Mouse (Mus musculus): Measurements from ENCODE around the gene Prrt2. TPM values are rescaled to one million over a fixed set of nuclear protein-coding genes. Genes with fewer than 3 reads are reported as not detected.
A peak's percentile ranks its signal among the peaks of the same experiment; 100 is the strongest.

Gene Prrt2
- polyA plus RNA-seq, 1 experiment from 2014 or later: 28.9 TPM

- no peaks in the 10 kb centered on the region for H3K27me3 ChIP-seq (ENCODE audit: control insufficient read depth, insufficient read depth, low read length)
- 77% methylated on average over 7 of the region's 7 CpGs for WGBS
- H3K9me3 ChIP-seq (ENCODE audit: control insufficient read depth, low read length): no peaks in the 10 kb centered on the region
- DNase-seq (no peak), ATAC-seq (ENCODE audit: low FRiP score, low TSS enrichment) (no peak)
- H3K27ac ChIP-seq (replicated peaks; ENCODE audit: low read depth, low read length): peak overlapping the region; percentile 100; the same call in 1 of the 2 replicates
- peak overlapping the region; percentile 95 for H3K4me3 ChIP-seq (replicated peaks; ENCODE audit: low read depth, low read length)
- H3K9ac ChIP-seq (replicated peaks; ENCODE audit: low read length): peak overlapping the region; percentile 99; the same call in 1 of the 2 replicates
- H3K4me2 ChIP-seq (ENCODE audit: low read length): peak overlapping the region; percentile 91
- peaks cover 49% of the 10 kb centered on the region for H3K4me1 ChIP-seq (ENCODE audit: control insufficient read depth, insufficient read depth, low read length)
- peaks cover 31% of the 10 kb centered on the region for H3K36me3 ChIP-seq (ENCODE audit: control insufficient read depth, insufficient read depth, low read length)
Observed at GRCm38 (mm10) chr7:127022528-127023271, 1.7 kb upstream of the Prrt2 start.

GRCm38 (mm10) chr7:127021563-127022527, 834 bp upstream of the Prrt2 start:
- no peak for ATAC-seq (ENCODE audit: low FRiP score, low TSS enrichment)
- Histone ChIP-seq H3K4me1 (ENCODE audit: control insufficient read depth, insufficient read depth, low read length) (peaks cover 50% of the 10 kb centered on the region), H3K4me2 (ENCODE audit: low read length) (peak overlapping the region; percentile 84), H3K4me3 (replicated peaks; ENCODE audit: low read depth, low read length) (peak overlapping the region; percentile 45), H3K27me3 (ENCODE audit: control insufficient read depth, insufficient read depth, low read length) (no peaks in the 10 kb centered on the region), H3K27ac (replicated peaks; ENCODE audit: low read depth, low read length) (peak overlapping the region; percentile 80), H3K9ac (replicated peaks; ENCODE audit: low read length) (peak overlapping the region; percentile 99), H3K9me3 (ENCODE audit: control insufficient read depth, low read length) (no peaks in the 10 kb centered on the region), H3K36me3 (ENCODE audit: control insufficient read depth, insufficient read depth, low read length) (peaks cover 31% of the 10 kb centered on the region)
- WGBS: 40% methylated on average over 5 of the region's 5 CpGs
- DNase-seq: no peak

GRCm38 (mm10) chr7:127020491-127020890, 520 bp downstream of the Prrt2 start:
- Histone ChIP-seq H3K9ac (replicated peaks; ENCODE audit: low read length) (peak overlapping the region; percentile 80), H3K27ac (replicated peaks; ENCODE audit: low read depth, low read length) (peak overlapping the region; percentile 80), H3K36me3 (ENCODE audit: control insufficient read depth, insufficient read depth, low read length) (peaks cover 35% of the 10 kb centered on the region), H3K4me2 (ENCODE audit: low read length) (peak overlapping the region; percentile 84), H3K9me3 (ENCODE audit: control insufficient read depth, low read length) (no peaks in the 10 kb centered on the region), H3K27me3 (ENCODE audit: control insufficient read depth, insufficient read depth, low read length) (no peaks in the 10 kb centered on the region), H3K4me3 (replicated peaks; ENCODE audit: low read depth, low read length) (peak overlapping the region; percentile 45), H3K4me1 (ENCODE audit: control insufficient read depth, insufficient read depth, low read length) (peaks cover 56% of the 10 kb centered on the region)
- DNase-seq: no peak
- no peak for ATAC-seq (ENCODE audit: low FRiP score, low TSS enrichment)
- WGBS: 25% methylated on average over 5 of the region's 5 CpGs

GRCm38 (mm10) chr7:127020031-127020430, 980 bp downstream of the Prrt2 start:
- H3K9ac ChIP-seq (replicated peaks; ENCODE audit: low read length): peak overlapping the region; percentile 80

GRCm38 (mm10) chr7:127019306-127019960, 1.6 kb downstream of the Prrt2 start:
- H3K36me3 ChIP-seq (ENCODE audit: control insufficient read depth, insufficient read depth, low read length): peaks cover 40% of the 10 kb centered on the region
- ATAC-seq (ENCODE audit: low FRiP score, low TSS enrichment): no peak
- H3K4me2 ChIP-seq (ENCODE audit: low read length): peak overlapping the region; percentile 84
- H3K27me3 ChIP-seq (ENCODE audit: control insufficient read depth, insufficient read depth, low read length): no peaks in the 10 kb centered on the region
- peak overlapping the region; percentile 80 for H3K9ac ChIP-seq (replicated peaks; ENCODE audit: low read length)
- no peak overlapping the region for H3K27ac ChIP-seq (replicated peaks; ENCODE audit: low read depth, low read length)
- no peaks in the 10 kb centered on the region for H3K9me3 ChIP-seq (ENCODE audit: control insufficient read depth, low read length)
- peaks cover 57% of the 10 kb centered on the region for H3K4me1 ChIP-seq (ENCODE audit: control insufficient read depth, insufficient read depth, low read length)
- WGBS: 86% methylated on average over 14 of the region's 14 CpGs
- H3K4me3 ChIP-seq (replicated peaks; ENCODE audit: low read depth, low read length): peak overlapping the region; percentile 45
- DNase-seq: no peak

More at GRCm38 (mm10) chr7:127020031-127020430, 980 bp downstream of the Prrt2 start:
- H3K27ac ChIP-seq (replicated peaks; ENCODE audit: low read depth, low read length): peak overlapping the region; percentile 80; the same call in 1 of the 2 replicates
- 42% methylated on average over 3 of the region's 3 CpGs for WGBS
- H3K4me1 ChIP-seq (ENCODE audit: control insufficient read depth, insufficient read depth, low read length): peaks cover 58% of the 10 kb centered on the region
- H3K27me3 ChIP-seq (ENCODE audit: control insufficient read depth, insufficient read depth, low read length): no peaks in the 10 kb centered on the region
- H3K4me3 ChIP-seq (replicated peaks; ENCODE audit: low read depth, low read length): peak overlapping the region; percentile 45
- H3K9me3 ChIP-seq (ENCODE audit: control insufficient read depth, low read length): no peaks in the 10 kb centered on the region
- peak overlapping the region; percentile 84 for H3K4me2 ChIP-seq (ENCODE audit: low read length)
- no peak for DNase-seq
- ATAC-seq (ENCODE audit: low FRiP score, low TSS enrichment): no peak
- H3K36me3 ChIP-seq (ENCODE audit: control insufficient read depth, insufficient read depth, low read length): peaks cover 39% of the 10 kb centered on the region

GRCm38 (mm10) chr7:127018416-127019305, 2.4 kb downstream of the Prrt2 start:
- ATAC-seq (ENCODE audit: low FRiP score, low TSS enrichment): no peak
- Histone ChIP-seq H3K27ac (replicated peaks; ENCODE audit: low read depth, low read length) (no peak overlapping the region), H3K4me3 (replicated peaks; ENCODE audit: low read depth, low read length) (no peak overlapping the region), H3K36me3 (ENCODE audit: control insufficient read depth, insufficient read depth, low read length) (peaks cover 40% of the 10 kb centered on the region), H3K4me2 (ENCODE audit: low read length) (peak overlapping the region; percentile 84; the same call in 1 of the 2 replicates), H3K27me3 (ENCODE audit: control insufficient read depth, insufficient read depth, low read length) (no peaks in the 10 kb centered on the region), H3K9me3 (ENCODE audit: control insufficient read depth, low read length) (no peaks in the 10 kb centered on the region), H3K9ac (replicated peaks; ENCODE audit: low read length) (peak overlapping the region; percentile 80; the same call in 1 of the 2 replicates), H3K4me1 (ENCODE audit: control insufficient read depth, insufficient read depth, low read length) (peaks cover 49% of the 10 kb centered on the region)
- 89% methylated on average over 15 of the region's 15 CpGs for WGBS
- DNase-seq: no peak

- peak overlapping the region; percentile 5; the same call in 1 of the 2 replicates for H3K4me3 ChIP-seq (replicated peaks; ENCODE audit: low read depth, low read length)
- H3K9me3 ChIP-seq (ENCODE audit: control insufficient read depth, low read length): no peaks in the 10 kb centered on the region
- no peak for DNase-seq
- H3K27ac ChIP-seq (replicated peaks; ENCODE audit: low read depth, low read length): peak overlapping the region; percentile 90; the same call in 1 of the 2 replicates
- peak overlapping the region; percentile 25; the same call in 1 of the 2 replicates for H3K4me2 ChIP-seq (ENCODE audit: low read length)
- H3K36me3 ChIP-seq (ENCODE audit: control insufficient read depth, insufficient read depth, low read length): peaks cover 38% of the 10 kb centered on the region
- peak overlapping the region; percentile 80; the same call in 1 of the 2 replicates for H3K9ac ChIP-seq (replicated peaks; ENCODE audit: low read length)
- no peak for ATAC-seq (ENCODE audit: low FRiP score, low TSS enrichment)
- peaks cover 42% of the 10 kb centered on the region for H3K4me1 ChIP-seq (ENCODE audit: control insufficient read depth, insufficient read depth, low read length)
- 55% methylated on average over 6 of the region's 6 CpGs for WGBS
- H3K27me3 ChIP-seq (ENCODE audit: control insufficient read depth, insufficient read depth, low read length): no peaks in the 10 kb centered on the region
Observed at GRCm38 (mm10) chr7:127017950-127018345, 3.1 kb downstream of the Prrt2 start.

Measured in midbrain, embryonic 14.5 days (tissue).